Mouse (Mus musculus) limb, embryonic 14.5 days (tissue): ENCODE data around the gene Foxj2. TPM values are rescaled to one million over a fixed set of nuclear protein-coding genes. Genes with fewer than 3 reads are reported as not detected.

Experiments used
- ATAC-seq: fragments of 200-750 bp; cut with Nextera tagmentation; 2 replicates; pipeline ENCODE4 v1.8.0; 2017; ENCODE audit warnings: low read depth, moderate number of reproducible peaks, moderate TSS enrichment; ENCODE audit not compliant: low FRiP score
- DNase-seq: peaks from one replicate; pipeline ENCODE4 v3.0.0-alpha.2; 2015; ENCODE audit warnings: low spot score
- H3K27ac ChIP-seq: fragments of 300-500 bp; sonication (generic); replicated peaks from 2 replicates; pipeline ENCODE4 v1.5.1; 2014; ENCODE audit warnings: low read depth, mild to moderate bottlenecking, low read length, moderate library complexity, mixed read lengths
- H3K27me3 ChIP-seq: fragments of 300-500 bp; sonication (generic); 2 replicates; pipeline ENCODE4 v1.6.1; 2014; ENCODE audit warnings: low read length, mixed read lengths; ENCODE audit not compliant: control insufficient read depth, insufficient read depth
- H3K36me3 ChIP-seq: fragments of 300-500 bp; sonication (generic); 2 replicates; pipeline ENCODE4 v1.6.1; 2014; ENCODE audit warnings: mild to moderate bottlenecking, low read length, moderate library complexity, mixed read lengths; ENCODE audit not compliant: control insufficient read depth, insufficient read depth
- H3K4me1 ChIP-seq: fragments of 300-500 bp; sonication (generic); 2 replicates; pipeline ENCODE4 v1.6.1; 2014; ENCODE audit warnings: antibody characterized with exemption, low read length, mixed read lengths; ENCODE audit not compliant: control insufficient read depth, insufficient read depth
- H3K4me2 ChIP-seq: fragments of 300-500 bp; sonication (generic); replicated peaks from 2 replicates; pipeline ENCODE4 v1.6.1; 2014; ENCODE audit warnings: low read depth, mild to moderate bottlenecking, low read length, moderate library complexity; ENCODE audit not compliant: severe bottlenecking
- H3K4me3 ChIP-seq: fragments of 300-500 bp; sonication (generic); replicated peaks from 2 replicates; pipeline ENCODE4 v1.5.1; 2014; ENCODE audit warnings: low read length
- H3K9ac ChIP-seq: fragments of 300-500 bp; sonication (generic); 2 replicates; pipeline ENCODE4 v1.6.1; 2014; ENCODE audit warnings: mild to moderate bottlenecking, low read depth, low read length, moderate library complexity; ENCODE audit not compliant: severe bottlenecking
- H3K9me3 ChIP-seq: fragments of 300-500 bp; sonication (generic); 2 replicates; pipeline ENCODE4 v1.6.1; 2016; ENCODE audit warnings: low read length; ENCODE audit not compliant: control insufficient read depth
- POLR2A ChIP-seq: fragments of 200-500 bp; IDR thresholded peaks from 2 replicates; pipeline ENCODE4 v1.8.0; 2012; ENCODE audit warnings: inconsistent platforms, mild to moderate bottlenecking, moderate library complexity, borderline replicate concordance; ENCODE audit not compliant: insufficient read depth, insufficient read length; ENCODE audit errors: extremely low read depth
- WGBS: fragments of 180-500 bp; shearing (Covaris S2); extraction: QIAGEN DNeasy Blood & Tissue Kit; methylation state at CpG from one replicate; pipeline ENCODE4 v1.1.7; 2014; 5-methylcytosine and 5-hydroxymethylcytosine counted together
- polyA plus RNA-seq, 2 experiments: library from polyadenylated mRNA; depleted of rRNA in 1 of 2; stranded (reverse) in 1 of 2; unstranded in 1 of 2; fragments of >200 nt; fragmentation: Nextera tagmentation in 1 of 2; extraction: Ambion mirVana in 1 of 2; gene quantifications; 2 replicates each; pipeline versions ENCODE4 v1.2.1 to v1.2.3; 2012 to 2014

Gene Foxj2
- polyA plus RNA-seq, 2 experiments, result 9.3 to 13.4 TPM

GRCm38 (mm10) chr6:122825166-122825565, 5.5 kb downstream of the Foxj2 start:
- Histone ChIP-seq H3K9me3 (no peaks in the 10 kb centered on the region), H3K4me3 (no peak overlapping the region), H3K27me3 (no peaks in the 10 kb centered on the region), H3K9ac (no peak overlapping the region), H3K4me1 (peaks cover 31% of the 10 kb centered on the region), H3K4me2 (peak overlapping the region; percentile 83; the same call in 1 of the 2 replicates), H3K27ac (no peak overlapping the region), H3K36me3 (peaks cover 16% of the 10 kb centered on the region; the same call in 1 of the 2 replicates)
- WGBS, result 92% methylated on average over 9 of the region's 9 CpGs
- no peak for TF ChIP-seq POLR2A
- DNase-seq (no peak), ATAC-seq (no peak)

GRCm38 (mm10) chr6:122825923-122826742, 6.4 kb downstream of the Foxj2 start:
- peak; percentile 70 for ATAC-seq
- WGBS, result 2% methylated on average over 22 of the region's 29 CpGs
- H3K27ac ChIP-seq, result peak overlapping the region; percentile 5; the same call in 1 of the 2 replicates

GRCm38 (mm10) chr6:122828086-122828485, 8.4 kb downstream of the Foxj2 start:
- no peak overlapping the region for H3K4me2 ChIP-seq
- no peaks in the 10 kb centered on the region for H3K9me3 ChIP-seq
- H3K4me3 ChIP-seq, result no peak overlapping the region
- no peaks in the 10 kb centered on the region for H3K27me3 ChIP-seq
- ATAC-seq, result no peak
- H3K4me1 ChIP-seq, result peaks cover 14% of the 10 kb centered on the region; the same call in 1 of the 2 replicates
- DNase-seq, result no peak
- 51% methylated on average over 13 of the region's 13 CpGs for WGBS
- H3K9ac ChIP-seq, result no peak overlapping the region
- H3K27ac ChIP-seq, result no peak overlapping the region
- no peak for TF ChIP-seq POLR2A
- peaks cover 41% of the 10 kb centered on the region for H3K36me3 ChIP-seq

More at GRCm38 (mm10) chr6:122825923-122826742, 6.4 kb downstream of the Foxj2 start:
- Histone ChIP-seq H3K4me3 (peak overlapping the region; percentile 39), H3K36me3 (peaks cover 22% of the 10 kb centered on the region), H3K4me1 (peaks cover 24% of the 10 kb centered on the region), H3K27me3 (no peaks in the 10 kb centered on the region), H3K4me2 (peak overlapping the region; percentile 83), H3K9me3 (no peaks in the 10 kb centered on the region), H3K9ac (peak overlapping the region; percentile 51)
- no peak for TF ChIP-seq POLR2A
- peak; percentile 67 for DNase-seq

GRCm38 (mm10) chr6:122832880-122833279, 13.2 kb downstream of the Foxj2 start:
- Histone ChIP-seq H3K4me1 (no peaks in the 10 kb centered on the region), H3K4me2 (no peak overlapping the region), H3K9me3 (no peaks in the 10 kb centered on the region), H3K27ac (no peak overlapping the region), H3K4me3 (no peak overlapping the region), H3K9ac (no peak overlapping the region), H3K36me3 (peaks cover 84% of the 10 kb centered on the region), H3K27me3 (no peaks in the 10 kb centered on the region)
- DNase-seq (no peak), ATAC-seq (no peak)
- 77% methylated on average over 7 of the region's 7 CpGs for WGBS
- no peak for TF ChIP-seq POLR2A

- Histone ChIP-seq H3K4me1 (no peaks in the 10 kb centered on the region), H3K4me3 (no peak overlapping the region), H3K27me3 (no peaks in the 10 kb centered on the region), H3K9me3 (no peaks in the 10 kb centered on the region), H3K9ac (no peak overlapping the region), H3K27ac (no peak overlapping the region), H3K36me3 (peaks cover 85% of the 10 kb centered on the region), H3K4me2 (no peak overlapping the region)
- 67% methylated on average over 4 of the region's 4 CpGs for WGBS
- DNase-seq (peak; percentile 28), ATAC-seq (no peak)
- TF ChIP-seq POLR2A, result no peak
Measured at GRCm38 (mm10) chr6:122834365-122834764, 14.7 kb downstream of the Foxj2 start.
